Mouse (Mus musculus) myocyte (in vitro differentiated cells): Measurements from ENCODE around the gene Midn. TPM values are rescaled to one million over a fixed set of nuclear protein-coding genes. Genes with fewer than 3 reads are reported as not detected.

Source experiments
- H3K27me3 ChIP-seq: one replicate; pipeline ENCODE4 v1.6.1; 2011; ENCODE audit not compliant: control insufficient read depth, insufficient read depth, insufficient read length
- H3K36me3 ChIP-seq: one replicate; pipeline ENCODE4 v1.6.1; 2011; ENCODE audit not compliant: control insufficient read depth, insufficient read depth
- H3K4me2 ChIP-seq: one replicate; pipeline ENCODE4 v1.6.1; 2011; ENCODE audit warnings: low read depth, control low read depth
- H3K4me3 ChIP-seq: one replicate; pipeline ENCODE4 v1.5.1; 2011; ENCODE audit warnings: mild to moderate bottlenecking, control low read depth, moderate library complexity
- H3K79me2 ChIP-seq: one replicate; pipeline ENCODE4 v1.6.1; 2011; ENCODE audit not compliant: control insufficient read depth, insufficient read depth
- H3ac ChIP-seq: one replicate; pipeline ENCODE4 v1.6.1; 2011; ENCODE audit not compliant: control insufficient read depth, insufficient read length
- CEBPB ChIP-seq: IDR thresholded peaks from 2 replicates; pipeline ENCODE4 v1.6.1; 2011; ENCODE audit warnings: mild to moderate bottlenecking, moderate library complexity; ENCODE audit not compliant: poor library complexity, insufficient read depth, severe bottlenecking
- E2F4 ChIP-seq: IDR thresholded peaks from one replicate; pipeline ENCODE4 v1.6.1; 2011; ENCODE audit warnings: mild to moderate bottlenecking, control low read depth, moderate library complexity; ENCODE audit not compliant: insufficient read depth
- MAX ChIP-seq: IDR thresholded peaks from one replicate; pipeline ENCODE4 v1.6.1; 2011; ENCODE audit warnings: low read depth, mild to moderate bottlenecking, control low read depth
- MYOD1 ChIP-seq, 3 experiments: IDR thresholded peaks; one replicate each; pipeline ENCODE4 v1.6.1; 2011; ENCODE audit warnings: control low read depth in 2 of 3, low read depth in 2 of 3, mild to moderate bottlenecking in 2 of 3, moderate library complexity in 1 of 3; ENCODE audit not compliant: insufficient read length in 2 of 3, control insufficient read depth in 1 of 3
- MYOG ChIP-seq, 3 experiments: IDR thresholded peaks; one replicate each; pipeline ENCODE4 v1.6.1; 2011; ENCODE audit warnings: control low read depth in 2 of 3, low read depth in 2 of 3, mild to moderate bottlenecking in 2 of 3; ENCODE audit not compliant: insufficient read length in 2 of 3, control insufficient read depth in 1 of 3, insufficient read depth in 1 of 3
- POLR2A ChIP-seq: IDR thresholded peaks from one replicate; pipeline ENCODE4 v1.6.1; 2011; ENCODE audit warnings: low read depth, mild to moderate bottlenecking, control low read depth, moderate library complexity; ENCODE audit not compliant: insufficient read length
- POLR2AphosphoS2 ChIP-seq: IDR thresholded peaks from one replicate; pipeline ENCODE4 v1.6.1; 2011; ENCODE audit warnings: low read depth, control low read depth; ENCODE audit not compliant: insufficient read length
- REST ChIP-seq: IDR thresholded peaks from one replicate; pipeline ENCODE4 v1.6.1; 2011; ENCODE audit warnings: mild to moderate bottlenecking, control low read depth, moderate library complexity; ENCODE audit not compliant: insufficient read depth, insufficient read length
- SRF ChIP-seq: IDR thresholded peaks from one replicate; pipeline ENCODE4 v1.6.1; 2011; ENCODE audit warnings: low read depth; ENCODE audit not compliant: control insufficient read depth, insufficient read length
- TCF12 ChIP-seq: IDR thresholded peaks from one replicate; pipeline ENCODE4 v1.6.1; 2011; ENCODE audit warnings: mild to moderate bottlenecking, control low read depth; ENCODE audit not compliant: poor library complexity, insufficient read depth, severe bottlenecking
- TCF3 ChIP-seq: IDR thresholded peaks from one replicate; pipeline ENCODE4 v1.6.1; 2011; ENCODE audit warnings: low read depth, control low read depth; ENCODE audit not compliant: insufficient read length
- USF1 ChIP-seq: IDR thresholded peaks from one replicate; pipeline ENCODE4 v1.6.1; 2011; ENCODE audit warnings: low read depth, mild to moderate bottlenecking, control low read depth, moderate library complexity
- polyA plus RNA-seq: library from polyadenylated mRNA; unstranded; fragments of >200 nt; fragmentation: generic; extraction: Trizol; gene quantifications from one replicate; pipeline ENCODE4 v1.2.1, GENCODE M21; 2012; ENCODE audit warnings: missing spikeins

Gene Midn
- polyA plus RNA-seq, 1 experiment = 131 TPM

GRCm38 (mm10) chr10:80103032-80103431, 45.0 kb upstream of the Midn start:
- peaks cover 48% of the 10 kb centered on the region for H3K79me2 ChIP-seq
- H3K27me3 ChIP-seq = no peaks in the 10 kb centered on the region
- peak overlapping the region; percentile 72 for H3K4me2 ChIP-seq
- no peak for TF ChIP-seq SRF
- no peak for TF ChIP-seq USF1
- TF ChIP-seq CEBPB = no peak
- TF ChIP-seq MAX = no peak
- no peak for TF ChIP-seq E2F4
- TF ChIP-seq TCF12 = no peak
- TF ChIP-seq MYOG (IDR thresholded peaks at IDR 0.05; ENCODE audit: control insufficient read depth in 1 of 3, insufficient read depth in 1 of 3, insufficient read length in 2 of 3, low read depth in 2 of 3) = no peak
- no peak for TF ChIP-seq REST
- TF ChIP-seq POLR2AphosphoS2 = no peak
- no peak for TF ChIP-seq MYOD1 (IDR thresholded peaks at IDR 0.05; ENCODE audit: control insufficient read depth in 1 of 3, insufficient read length in 2 of 3, low read depth in 2 of 3)
- TF ChIP-seq POLR2A = no peak
- no peak for TF ChIP-seq TCF3
- no peaks in the 10 kb centered on the region for H3K36me3 ChIP-seq
- H3K4me3 ChIP-seq = peak overlapping the region; percentile 67
- peak overlapping the region; percentile 82 for H3ac ChIP-seq

- Histone ChIP-seq H3K27me3 (no peaks in the 10 kb centered on the region), H3K79me2 (peaks cover 37% of the 10 kb centered on the region), H3K4me2 (peak overlapping the region; percentile 72), H3K4me3 (peak overlapping the region; percentile 67), H3K36me3 (no peaks in the 10 kb centered on the region), H3ac (no peak overlapping the region)
- peak; percentile 55 for TF ChIP-seq POLR2AphosphoS2
- TF ChIP-seq POLR2A = peak; percentile 48
- no peak for TF ChIP-seq CEBPB
These were observed 43.9 kb upstream of the Midn start for GRCm38 (mm10) chr10:80104181-80104580.

GRCm38 (mm10) chr10:80105460-80105859, 42.6 kb upstream of the Midn start, which contains the start of gene Sbno2:
TSS of gene Sbno2 (minus strand) at chr10:80105571.
- Histone ChIP-seq H3ac (no peak within 1 kb of the TSS), H3K36me3 (no peaks in the 10 kb centered on the region), H3K79me2 (peaks cover 24% of the 10 kb centered on the region), H3K4me3 (peak within 1 kb of the TSS; percentile 67), H3K4me2 (peak within 1 kb of the TSS; percentile 72), H3K27me3 (no peaks in the 10 kb centered on the region)
- TF ChIP-seq POLR2AphosphoS2 (no peak), MAX (no peak), POLR2A (no peak), MYOG (IDR thresholded peaks at IDR 0.05; ENCODE audit: control insufficient read depth in 1 of 3, insufficient read depth in 1 of 3, insufficient read length in 2 of 3, low read depth in 2 of 3) (no peak), TCF12 (no peak), SRF (no peak), USF1 (no peak), TCF3 (no peak), E2F4 (no peak), CEBPB (no peak), REST (no peak), MYOD1 (IDR thresholded peaks at IDR 0.05; ENCODE audit: control insufficient read depth in 1 of 3, insufficient read length in 2 of 3, low read depth in 2 of 3) (no peak)

- Histone ChIP-seq H3K27me3 (no peaks in the 10 kb centered on the region), H3K36me3 (no peaks in the 10 kb centered on the region), H3K4me2 (no peak overlapping the region), H3K4me3 (no peak overlapping the region), H3ac (no peak overlapping the region), H3K79me2 (peaks cover 19% of the 10 kb centered on the region)
- TF ChIP-seq POLR2AphosphoS2 (no peak), MAX (no peak), E2F4 (no peak), TCF3 (no peak), USF1 (no peak), REST (no peak), MYOD1 (IDR thresholded peaks at IDR 0.05; ENCODE audit: control insufficient read depth in 1 of 3, insufficient read length in 2 of 3, low read depth in 2 of 3) (no peak), SRF (no peak), POLR2A (no peak), TCF12 (no peak)
These were observed 42.1 kb upstream of the Midn start for GRCm38 (mm10) chr10:80105926-80106325.

- Histone ChIP-seq H3K79me2 (peaks cover 6% of the 10 kb centered on the region), H3K36me3 (no peaks in the 10 kb centered on the region), H3ac (no peak overlapping the region), H3K4me2 (peak overlapping the region; percentile 31), H3K27me3 (no peaks in the 10 kb centered on the region), H3K4me3 (no peak overlapping the region)
- TF ChIP-seq POLR2A = no peak
- peak in 1 of 3 experiments; percentile 68 for TF ChIP-seq MYOG (IDR thresholded peaks at IDR 0.05; ENCODE audit: control insufficient read depth in 1 of 3, insufficient read depth in 1 of 3, insufficient read length in 2 of 3, low read depth in 2 of 3)
- peak in 1 of 3 experiments; percentile 54 for TF ChIP-seq MYOD1 (IDR thresholded peaks at IDR 0.05; ENCODE audit: control insufficient read depth in 1 of 3, insufficient read length in 2 of 3, low read depth in 2 of 3)
These were observed 40.4 kb upstream of the Midn start for GRCm38 (mm10) chr10:80107678-80108077.
